In genomic region chr1:188420543-188420942, GRCm38 (mm10) we compare ENCODE assay signal across 27 mouse cellular contexts.
"Had no signal": no experiment of that assay in that cellular context is flagged by ENCODE, and none has a peak within 500 bp of the region (broad histone marks: within the 10 kb centered on the region; RNA-seq: fewer than 3 reads in every experiment).

No protein-coding gene starts in this region.

- H3K9me3 ChIP-seq: heart, embryonic 13.5 days; heart, embryonic 15.5 days; intestine, embryonic 15.5 days; limb, embryonic 10.5 days; limb, embryonic 12.5 days; liver, embryonic 13.5 days; liver, embryonic 15.5 days had no signal

- H3K27ac ChIP-seq: heart, adult 2 months; heart, embryonic 13.5 days; heart, embryonic 15.5 days; hindbrain, embryonic 14.5 days; intestine, embryonic 15.5 days; layer of hippocampus, adult 2 months; limb, embryonic 10.5 days; limb, embryonic 12.5 days; liver, embryonic 13.5 days; liver, embryonic 15.5 days had no signal

- H3K9ac ChIP-seq: heart, embryonic 13.5 days; heart, embryonic 15.5 days; hindbrain, embryonic 14.5 days; intestine, embryonic 15.5 days; limb, embryonic 12.5 days; liver, embryonic 13.5 days; liver, embryonic 15.5 days; liver, postnatal 0 days had no signal

- H3K4me2 ChIP-seq: heart, embryonic 11.5 days; heart, embryonic 13.5 days; heart, embryonic 15.5 days; hindbrain, embryonic 14.5 days; intestine, embryonic 15.5 days; limb, embryonic 12.5 days; liver, embryonic 11.5 days; liver, embryonic 13.5 days; liver, embryonic 15.5 days had no signal

- H3K4me1 ChIP-seq: heart, embryonic 13.5 days; heart, embryonic 15.5 days; intestine, embryonic 15.5 days; liver, embryonic 13.5 days; liver, embryonic 15.5 days had no signal

- ATAC-seq: hindbrain, embryonic 16.5 days; inflammation-experienced regulatory T-cells, adult 6 months; intestine, embryonic 15.5 days; intestine, postnatal 0 days; liver, postnatal 0 days had no signal

- H3K36me3 ChIP-seq: heart, embryonic 13.5 days; heart, embryonic 15.5 days; intestine, embryonic 15.5 days; limb, embryonic 10.5 days; limb, embryonic 12.5 days; liver, embryonic 13.5 days; liver, embryonic 15.5 days had no signal

- DNase-seq: gastrocnemius, postnatal 14 days; gastrocnemius, postnatal 36 days; heart, adult 11 months; heart, adult 2 months; heart, postnatal 14 days; heart, postnatal 36 days; kidney, adult 18-20 months; kidney, adult 8-10 months; kidney, postnatal 10 days; kidney, postnatal 25 days; kidney, postnatal 4 days; liver; liver, embryonic 13.5 days; liver, postnatal 0 days had no signal

- H3K27me3 ChIP-seq: heart, embryonic 13.5 days; heart, embryonic 15.5 days; intestine, embryonic 15.5 days; limb, embryonic 12.5 days; liver, embryonic 13.5 days; liver, embryonic 15.5 days had no signal

- H3K4me3 ChIP-seq: heart, adult 2 months; heart, embryonic 13.5 days; heart, embryonic 15.5 days; intestine, embryonic 15.5 days; layer of hippocampus, adult 2 months; limb, embryonic 10.5 days; limb, embryonic 12.5 days; liver, embryonic 13.5 days; liver, embryonic 15.5 days had no signal
